Mouse (Mus musculus) frontal cortex, adult (tissue): ENCODE measurements around the gene Hps1.

Experiments used
- ATAC-seq: cut with Nextera tagmentation; 2 replicates; pipeline ENCODE4 v1.9.2; 2017; ENCODE audit warnings: mild to moderate bottlenecking, moderate library complexity, mixed read lengths; ENCODE audit not compliant: low TSS enrichment

The Hps1 gene

DNA sequence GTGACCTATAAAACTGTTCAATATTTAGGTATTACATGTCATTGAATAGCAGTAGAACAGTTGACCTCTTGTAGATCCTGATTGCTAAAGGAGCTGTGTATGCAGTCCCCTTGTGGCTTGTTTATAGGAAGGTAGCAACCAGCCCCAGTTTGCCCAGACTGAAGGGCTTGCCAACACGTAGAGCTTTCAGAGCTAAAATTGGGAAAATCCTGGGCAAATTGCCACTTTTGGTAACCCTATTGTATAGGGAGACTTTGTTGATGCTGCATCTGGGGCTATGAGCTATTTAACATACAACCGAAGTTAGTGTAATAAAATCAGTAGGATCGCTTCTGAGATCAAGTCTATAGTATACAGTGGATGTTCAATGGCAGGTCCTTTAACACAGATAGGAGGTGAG lies 61.7 kb downstream of the Hps1 start:
- ATAC-seq, result no peak

DNA sequence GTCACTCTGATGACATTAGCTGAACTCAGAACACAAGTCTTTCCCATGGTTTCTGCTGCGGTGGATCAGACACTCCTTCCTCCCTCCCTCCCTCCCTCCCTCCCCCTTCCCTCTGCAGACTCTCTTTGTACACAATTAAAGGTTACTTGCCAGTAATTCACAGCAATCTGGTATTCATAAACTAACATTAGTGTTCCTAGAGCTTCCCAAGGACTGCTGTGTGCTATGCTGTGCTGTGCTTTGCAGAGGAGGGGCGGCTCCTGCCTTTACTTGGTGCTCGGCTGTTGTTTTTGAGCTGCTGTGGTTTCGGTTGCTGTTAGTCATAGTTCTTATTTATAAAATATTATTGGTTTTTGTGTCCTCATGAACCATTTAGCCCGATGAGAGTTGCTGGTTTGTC lies 62.1 kb downstream of the Hps1 start:
- ATAC-seq, result no peak

DNA sequence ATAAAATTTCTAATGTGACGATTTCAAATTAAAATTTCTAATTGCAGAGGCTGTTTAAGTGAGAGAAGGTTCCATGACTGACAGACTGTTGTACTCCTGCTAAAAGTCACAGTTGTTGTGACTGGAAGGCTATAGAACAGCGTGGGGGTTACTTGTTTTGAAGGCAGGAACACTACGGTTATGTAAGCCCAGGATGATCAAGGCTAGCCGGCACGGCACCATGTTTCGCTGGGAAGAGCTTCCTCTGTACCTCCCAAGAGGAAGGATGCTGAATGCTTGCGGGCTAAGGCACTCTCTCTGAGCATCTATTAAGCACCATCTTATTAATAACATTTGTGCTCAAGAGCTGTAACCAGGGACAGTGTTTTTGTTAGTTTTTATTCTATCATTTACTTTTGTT lies 63.3 kb downstream of the Hps1 start:
- ATAC-seq, result peak; percentile 82

DNA sequence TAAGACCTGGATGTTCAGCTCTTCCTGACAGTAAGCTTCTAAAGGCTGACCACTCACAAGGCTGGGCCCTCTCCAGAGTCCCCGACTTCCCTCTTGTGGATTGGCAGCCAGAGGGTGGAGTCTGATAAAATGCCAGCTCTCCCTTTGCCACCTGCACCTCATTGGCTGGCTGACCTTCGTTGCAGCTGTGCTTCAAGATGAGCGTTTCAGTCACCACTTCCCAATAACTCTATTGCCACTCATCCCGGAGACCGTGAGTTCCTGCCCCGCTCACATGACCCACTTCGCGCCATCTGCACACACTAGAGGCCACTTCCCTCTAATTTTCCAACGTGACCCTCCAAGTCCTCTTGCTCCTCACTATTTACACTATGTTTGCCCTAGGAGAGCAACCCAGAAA lies 66.0 kb downstream of the Hps1 start:
- ATAC-seq, result no peak
